Mouse (Mus musculus) limb, embryonic 14.5 days (tissue): ENCODE measurements around the gene Bnc1. TPM values are rescaled to one million over a fixed set of nuclear protein-coding genes. Genes with fewer than 3 reads are reported as not detected.

Source experiments
- ATAC-seq: fragments of 200-750 bp; cut with Nextera tagmentation; 2 replicates; pipeline ENCODE4 v1.8.0; 2017; ENCODE audit warnings: low read depth, moderate number of reproducible peaks, moderate TSS enrichment; ENCODE audit not compliant: low FRiP score
- DNase-seq: peaks from one replicate; pipeline ENCODE4 v3.0.0-alpha.2; 2015; ENCODE audit warnings: low spot score
- H3K27ac ChIP-seq: fragments of 300-500 bp; sonication (generic); replicated peaks from 2 replicates; pipeline ENCODE4 v1.5.1; 2014; ENCODE audit warnings: low read depth, mild to moderate bottlenecking, low read length, moderate library complexity, mixed read lengths
- H3K27me3 ChIP-seq: fragments of 300-500 bp; sonication (generic); 2 replicates; pipeline ENCODE4 v1.6.1; 2014; ENCODE audit warnings: low read length, mixed read lengths; ENCODE audit not compliant: control insufficient read depth, insufficient read depth
- H3K36me3 ChIP-seq: fragments of 300-500 bp; sonication (generic); 2 replicates; pipeline ENCODE4 v1.6.1; 2014; ENCODE audit warnings: mild to moderate bottlenecking, low read length, moderate library complexity, mixed read lengths; ENCODE audit not compliant: control insufficient read depth, insufficient read depth
- H3K4me1 ChIP-seq: fragments of 300-500 bp; sonication (generic); 2 replicates; pipeline ENCODE4 v1.6.1; 2014; ENCODE audit warnings: antibody characterized with exemption, low read length, mixed read lengths; ENCODE audit not compliant: control insufficient read depth, insufficient read depth
- H3K4me2 ChIP-seq: fragments of 300-500 bp; sonication (generic); replicated peaks from 2 replicates; pipeline ENCODE4 v1.6.1; 2014; ENCODE audit warnings: low read depth, mild to moderate bottlenecking, low read length, moderate library complexity; ENCODE audit not compliant: severe bottlenecking
- H3K4me3 ChIP-seq: fragments of 300-500 bp; sonication (generic); replicated peaks from 2 replicates; pipeline ENCODE4 v1.5.1; 2014; ENCODE audit warnings: low read length
- H3K9ac ChIP-seq: fragments of 300-500 bp; sonication (generic); 2 replicates; pipeline ENCODE4 v1.6.1; 2014; ENCODE audit warnings: mild to moderate bottlenecking, low read depth, low read length, moderate library complexity; ENCODE audit not compliant: severe bottlenecking
- H3K9me3 ChIP-seq: fragments of 300-500 bp; sonication (generic); 2 replicates; pipeline ENCODE4 v1.6.1; 2016; ENCODE audit warnings: low read length; ENCODE audit not compliant: control insufficient read depth
- POLR2A ChIP-seq: fragments of 200-500 bp; IDR thresholded peaks from 2 replicates; pipeline ENCODE4 v1.8.0; 2012; ENCODE audit warnings: inconsistent platforms, mild to moderate bottlenecking, moderate library complexity, borderline replicate concordance; ENCODE audit not compliant: insufficient read depth, insufficient read length; ENCODE audit errors: extremely low read depth
- WGBS: fragments of 180-500 bp; shearing (Covaris S2); extraction: QIAGEN DNeasy Blood & Tissue Kit; methylation state at CpG from one replicate; pipeline ENCODE4 v1.1.7; 2014; 5-methylcytosine and 5-hydroxymethylcytosine counted together
- polyA plus RNA-seq, 2 experiments: library from polyadenylated mRNA; depleted of rRNA in 1 of 2; stranded (reverse) in 1 of 2; unstranded in 1 of 2; fragments of >200 nt; fragmentation: Nextera tagmentation in 1 of 2; extraction: Ambion mirVana in 1 of 2; gene quantifications; 2 replicates each; pipeline versions ENCODE4 v1.2.1 to v1.2.3; 2012 to 2014

Gene Bnc1
- polyA plus RNA-seq (2012; rRNA removed) (1.9 and 2.5 TPM in 2 replicates), polyA plus RNA-seq (2014; fragmentation: Nextera tagmentation; extraction: Ambion mirVana) (1.8 and 2.2 TPM in 2 replicates)

GRCm38 (mm10) chr7:81992131-81993061 is at the start of gene Bnc1:
TSS of gene Bnc1 (minus strand) at chr7:81992292.
- H3K4me2 ChIP-seq = peak within 1 kb of the TSS; percentile 98
- TF ChIP-seq POLR2A = no peak
- DNase-seq (no peak), ATAC-seq (peak; percentile 41; the same call in 1 of the 2 replicates)
- peak within 1 kb of the TSS; percentile 52 for H3K9ac ChIP-seq
- peaks cover 66% of the 10 kb centered on the region for H3K27me3 ChIP-seq
- WGBS = 1% methylated on average over 61 of the region's 105 CpGs
- H3K4me3 ChIP-seq = peak within 1 kb of the TSS; percentile 56
- no peaks in the 10 kb centered on the region for H3K36me3 ChIP-seq
- no peaks in the 10 kb centered on the region for H3K9me3 ChIP-seq
- H3K27ac ChIP-seq = no peak within 1 kb of the TSS
- peaks cover 3% of the 10 kb centered on the region; the same call in 1 of the 2 replicates for H3K4me1 ChIP-seq

DNA sequence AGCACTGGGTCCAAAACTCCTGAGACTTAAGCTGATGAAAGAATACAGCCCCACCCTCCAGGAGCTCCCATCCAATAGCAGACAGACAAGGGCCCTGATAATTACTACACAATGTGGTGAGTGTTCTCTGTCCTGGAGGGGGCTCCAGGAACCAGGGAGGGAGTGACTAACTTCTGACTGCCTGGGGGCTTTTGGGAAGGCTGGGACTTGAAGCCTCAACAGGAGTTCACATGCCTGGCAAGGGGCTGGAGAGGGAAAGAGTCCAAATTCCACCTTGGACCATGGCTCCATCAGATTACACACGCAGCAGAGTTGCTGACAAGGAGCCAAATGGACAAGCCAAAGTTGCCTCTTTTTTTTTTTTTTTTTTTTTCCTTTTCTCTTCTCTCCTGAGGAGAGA is 41.3 kb upstream of the Bnc1 start:
- no peaks in the 10 kb centered on the region for H3K27me3 ChIP-seq
- WGBS = 13% methylated on average over 1 of the region's 1 CpGs
- DNase-seq (no peak), ATAC-seq (no peak)
- no peak overlapping the region for H3K9ac ChIP-seq
- H3K4me2 ChIP-seq = no peak overlapping the region
- no peaks in the 10 kb centered on the region for H3K9me3 ChIP-seq
- H3K4me3 ChIP-seq = no peak overlapping the region
- H3K27ac ChIP-seq = no peak overlapping the region
- no peak for TF ChIP-seq POLR2A
- no peaks in the 10 kb centered on the region for H3K36me3 ChIP-seq
- H3K4me1 ChIP-seq = no peaks in the 10 kb centered on the region

GRCm38 (mm10) chr7:82029666-82030065 is 37.6 kb upstream of the Bnc1 start:
- Histone ChIP-seq H3K4me2 (no peak overlapping the region), H3K4me1 (no peaks in the 10 kb centered on the region), H3K36me3 (no peaks in the 10 kb centered on the region), H3K9me3 (no peaks in the 10 kb centered on the region), H3K9ac (no peak overlapping the region), H3K27ac (no peak overlapping the region), H3K4me3 (no peak overlapping the region), H3K27me3 (no peaks in the 10 kb centered on the region)
- peak; percentile 22 for DNase-seq
- ATAC-seq = no peak
- no peak for TF ChIP-seq POLR2A
- WGBS = 62% methylated on average over 9 of the region's 9 CpGs

GRCm38 (mm10) chr7:82025802-82026201 is 33.7 kb upstream of the Bnc1 start:
- Histone ChIP-seq H3K4me1 (no peaks in the 10 kb centered on the region), H3K27ac (no peak overlapping the region), H3K27me3 (no peaks in the 10 kb centered on the region), H3K4me3 (no peak overlapping the region), H3K9me3 (no peaks in the 10 kb centered on the region), H3K4me2 (no peak overlapping the region), H3K9ac (no peak overlapping the region), H3K36me3 (no peaks in the 10 kb centered on the region)
- WGBS = 31% methylated on average over 2 of the region's 2 CpGs
- ATAC-seq (no peak), DNase-seq (no peak)
- no peak for TF ChIP-seq POLR2A

- Histone ChIP-seq H3K4me2 (no peak overlapping the region), H3K4me1 (no peaks in the 10 kb centered on the region), H3K9ac (no peak overlapping the region), H3K27ac (no peak overlapping the region), H3K9me3 (no peaks in the 10 kb centered on the region), H3K27me3 (no peaks in the 10 kb centered on the region), H3K36me3 (no peaks in the 10 kb centered on the region), H3K4me3 (no peak overlapping the region)
- TF ChIP-seq POLR2A = no peak
- 82% methylated on average over 2 of the region's 2 CpGs for WGBS
- DNase-seq (no peak), ATAC-seq (no peak)
Measured at GRCm38 (mm10) chr7:82023676-82024075, 31.6 kb upstream of the Bnc1 start.
